Mouse (Mus musculus): Measurements from ENCODE around the gene Heph.
"Not testable (repeated sequence)": the region's sequence is repeated elsewhere in the genome, so short reads cannot be mapped to it uniquely, and the experiment has no call there.

The Heph gene

GRCm38 (mm10) chrX:96455149-96455548 lies at the start of gene Heph:
TSS of gene Heph (plus strand) at chrX:96455359.
- DNase-seq (ENCODE audit: low spot score in 2 of 2): no peak

- not testable (repeated sequence) for DNase-seq (ENCODE audit: low spot score in 2 of 2)
These were observed 39.8 kb upstream of the Heph start for GRCm38 (mm10) chrX:96415351-96415750.

- no peak for DNase-seq (ENCODE audit: low spot score in 2 of 2)
These were observed 38.2 kb upstream of the Heph start for GRCm38 (mm10) chrX:96416970-96417369.

- DNase-seq (ENCODE audit: low spot score in 2 of 2): no peak
These were observed 37.4 kb upstream of the Heph start for GRCm38 (mm10) chrX:96417733-96418132.

DNA sequence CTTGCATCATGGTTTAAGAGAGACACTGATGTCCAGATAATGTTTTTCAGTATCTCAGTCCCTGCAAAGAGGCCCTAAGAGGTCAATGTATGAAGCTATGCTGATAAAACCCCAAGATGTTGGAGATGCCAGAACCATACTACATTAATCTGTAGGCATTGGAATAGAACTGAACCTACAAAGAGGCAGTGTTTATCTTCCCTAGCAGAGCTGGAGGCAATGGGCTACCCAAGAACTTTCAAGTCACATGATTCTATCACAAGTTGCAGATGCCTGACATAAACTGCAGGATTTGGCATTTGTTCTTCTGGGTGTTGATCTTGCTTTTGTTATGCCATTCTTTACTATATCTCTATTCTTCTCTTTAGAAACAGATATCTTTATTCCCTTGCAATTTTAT lies 35.8 kb upstream of the Heph start:
- DNase-seq (ENCODE audit: low spot score in 2 of 2): no peak

DNA sequence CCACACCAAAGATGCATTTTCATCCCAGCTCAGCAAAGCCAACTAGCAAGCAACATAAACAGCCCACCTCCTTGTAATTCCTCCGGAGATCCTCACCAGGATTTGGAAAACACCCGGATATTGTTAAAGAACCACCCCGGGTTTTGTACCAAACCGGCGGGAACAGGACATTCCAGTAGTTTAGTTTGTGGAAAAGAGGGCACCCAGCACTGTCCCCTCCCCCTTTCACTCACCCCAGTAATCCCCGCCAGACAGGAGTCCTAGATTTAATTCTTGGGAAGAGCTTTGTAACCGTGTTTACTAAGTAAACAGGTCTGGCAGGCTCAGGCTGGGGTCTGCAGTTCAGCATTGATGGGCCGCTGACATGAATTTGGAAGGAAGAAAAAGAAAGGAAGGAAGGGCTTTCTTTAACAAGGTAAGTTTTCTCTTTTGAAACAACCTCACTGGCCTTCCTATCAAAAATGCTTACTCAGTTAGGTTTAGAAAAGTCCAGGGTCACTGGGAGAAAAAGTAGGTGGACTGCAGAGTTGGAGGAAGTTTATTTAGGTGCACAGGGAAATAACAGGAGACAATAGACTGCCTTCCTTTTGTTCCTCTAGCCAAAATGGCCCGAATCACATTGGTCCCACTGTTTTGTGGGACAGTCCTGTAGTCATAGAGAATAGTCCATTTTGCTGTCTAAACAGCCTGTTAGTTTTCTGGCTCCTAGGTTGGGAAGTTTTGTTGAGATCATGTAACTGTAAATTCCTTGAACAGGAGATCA lies 1.2 kb downstream of the Heph start, which contains the start of gene Hsf3:
Gene Hsf3, minus strand, starts transcription at position 94 of the 763 bp plus-strand sequence.
- no peak for DNase-seq (ENCODE audit: low spot score in 2 of 2)

- DNase-seq (ENCODE audit: low spot score in 2 of 2): no peak
These were observed 46.4 kb downstream of the Heph start for GRCm38 (mm10) chrX:96501580-96501979.
